In the genomic region with DNA sequence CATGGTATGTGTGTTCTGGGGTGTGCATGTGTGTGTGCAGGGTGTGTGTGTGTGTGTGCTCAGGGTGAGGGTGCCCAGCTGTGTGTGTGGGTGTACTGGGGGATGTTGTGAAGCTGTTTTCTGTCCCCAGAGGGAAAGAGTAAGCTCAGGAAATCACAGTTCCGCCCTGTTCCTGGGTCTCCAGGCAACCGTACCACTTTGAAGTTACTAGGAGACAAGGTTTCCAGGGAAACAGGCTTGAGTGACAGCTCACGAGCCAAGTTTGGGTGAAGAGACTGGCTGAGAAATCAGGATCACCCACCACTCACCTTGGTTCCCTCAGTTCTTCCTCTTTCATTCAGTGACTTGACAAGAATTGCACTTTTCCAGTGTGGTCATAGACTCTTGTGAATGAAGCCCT, we compare ENCODE assay signal across 1 mouse cellular context.
A peak's percentile ranks its signal among the peaks of the same experiment; 100 is the strongest.
TF ChIP-seq lines count a peak whose summit lies in the region.

No protein-coding gene starts in this region.

TF ChIP-seq in CH12.LX, 34 proteins besides CTCF, POLR2A, EP300 and RAD21:
- TF ChIP-seq USF2 (conservative IDR thresholded peaks at IDR 0.05; ENCODE audit: low read depth, low read length), result no peak
- TF ChIP-seq MXI1 (IDR thresholded peaks at IDR 0.05; ENCODE audit: low read depth, low read length), result peak; percentile 53; the same call in 1 of the 2 replicates
TF ChIP-seq in CH12.LX: peak in this region for 1.
